Mouse (Mus musculus): ENCODE measurements around the gene Ccdc146.

The Ccdc146 gene

DNA sequence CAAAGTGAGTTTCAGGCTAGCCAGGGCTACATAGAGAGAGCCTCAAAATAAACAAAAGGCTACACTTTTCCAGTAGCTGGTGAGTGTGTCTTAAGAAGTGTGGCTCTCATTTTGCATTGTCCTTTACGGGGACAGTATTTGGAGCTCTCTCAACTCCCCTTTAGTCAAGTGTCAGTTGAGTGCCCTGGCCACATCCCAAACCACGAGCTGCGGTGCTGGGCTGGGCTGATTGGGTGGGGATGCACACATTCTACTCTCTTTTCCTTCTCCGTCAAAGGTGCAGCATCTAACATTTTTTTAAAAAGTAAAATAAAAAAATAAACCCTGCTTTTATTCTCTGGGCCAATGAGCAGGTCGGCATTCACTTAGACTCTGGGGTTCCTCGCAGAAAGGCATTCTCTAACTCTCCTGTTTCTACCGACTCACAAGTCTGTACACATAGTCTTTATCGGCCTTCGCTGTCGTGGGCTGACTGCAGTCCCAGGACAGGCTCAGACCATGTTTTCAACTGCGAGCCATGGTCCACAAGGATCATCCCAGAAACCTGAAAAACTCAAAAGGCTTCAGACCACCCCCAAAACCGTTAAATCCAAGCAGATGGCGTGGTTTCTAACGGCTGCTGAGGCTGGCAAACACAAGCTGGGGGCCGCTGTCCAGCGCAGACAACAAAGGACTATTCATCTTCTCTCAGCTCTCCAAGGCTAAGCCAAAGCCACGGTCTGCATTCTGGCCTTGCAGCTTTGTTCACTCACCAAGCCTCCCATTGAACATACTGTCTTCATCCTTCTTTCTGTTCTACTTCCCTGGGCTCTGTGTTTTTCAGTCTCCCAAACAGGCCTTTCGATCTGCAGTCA lies 161.0 kb downstream of the Ccdc146 start:
- no peak for DNase-seq

DNA sequence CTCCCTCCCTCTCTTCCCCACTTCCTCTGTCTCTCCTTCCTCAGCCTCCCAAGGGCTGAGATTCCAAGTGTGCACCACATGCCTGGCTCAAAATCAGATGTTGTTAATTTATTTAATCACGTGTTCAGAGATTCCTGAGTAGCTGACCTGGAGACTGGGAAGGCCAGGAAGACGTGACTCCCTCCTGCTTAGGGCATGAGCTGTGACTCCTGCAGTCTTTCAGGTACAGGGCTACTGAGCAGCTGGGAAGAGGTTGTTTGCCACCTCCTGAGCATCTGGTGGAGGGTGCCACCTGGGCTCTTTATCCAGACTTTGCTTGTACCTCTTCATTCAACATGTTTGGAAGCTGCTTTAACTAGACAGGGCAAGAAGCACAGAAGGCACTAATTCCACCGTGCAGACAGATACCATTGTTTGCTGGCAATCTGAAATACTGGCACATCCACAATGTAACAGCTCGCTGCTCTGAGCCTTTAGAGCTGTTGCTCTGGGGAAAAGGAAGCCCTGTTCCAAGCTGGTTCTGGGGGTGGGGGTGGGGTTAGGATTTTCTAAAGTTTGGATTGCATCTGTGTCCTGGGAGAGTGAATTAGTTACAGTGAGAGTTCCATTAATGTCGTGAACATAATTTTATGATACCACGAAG lies 163.2 kb downstream of the Ccdc146 start:
- DNase-seq, result no peak

DNA sequence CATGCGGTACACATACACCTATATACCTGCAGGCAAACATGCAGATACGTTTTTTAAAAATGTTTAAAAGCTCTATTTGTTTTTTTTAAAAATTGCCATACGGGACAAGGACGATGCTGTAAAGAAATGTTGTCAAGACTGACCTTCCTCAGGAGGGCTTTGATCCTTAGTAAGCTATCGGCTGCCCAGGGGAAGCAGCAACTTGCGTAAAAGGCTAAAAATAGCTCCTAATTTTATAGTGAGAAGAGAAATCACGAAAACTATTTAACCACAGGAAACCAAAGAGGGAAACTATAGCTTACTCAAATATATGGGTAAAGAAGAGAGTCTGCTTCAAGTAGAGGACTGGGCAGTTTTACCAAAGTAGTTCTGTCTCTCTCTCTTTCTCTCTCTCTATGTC lies 163.7 kb downstream of the Ccdc146 start:
- no peak for DNase-seq

DNA sequence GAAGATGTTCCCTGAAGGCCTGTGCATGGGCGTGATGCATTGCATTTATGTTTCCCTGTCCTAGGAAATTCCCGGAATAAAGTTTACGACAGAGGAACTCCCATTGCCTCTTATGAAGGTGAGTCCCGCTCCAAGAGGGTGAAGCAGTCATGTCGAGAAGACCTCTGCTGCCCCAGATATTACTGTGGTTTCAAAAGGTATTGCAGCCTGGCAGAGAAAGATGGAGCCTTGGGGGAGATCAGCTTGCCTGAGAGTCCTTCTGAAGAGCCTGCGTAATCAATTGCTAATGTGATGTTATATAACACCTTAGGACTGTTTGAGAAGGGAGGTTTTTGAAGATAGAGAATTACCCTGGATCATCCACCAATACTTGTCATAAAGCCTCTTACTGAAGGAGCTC lies 166.7 kb downstream of the Ccdc146 start:
- no peak for DNase-seq

DNA sequence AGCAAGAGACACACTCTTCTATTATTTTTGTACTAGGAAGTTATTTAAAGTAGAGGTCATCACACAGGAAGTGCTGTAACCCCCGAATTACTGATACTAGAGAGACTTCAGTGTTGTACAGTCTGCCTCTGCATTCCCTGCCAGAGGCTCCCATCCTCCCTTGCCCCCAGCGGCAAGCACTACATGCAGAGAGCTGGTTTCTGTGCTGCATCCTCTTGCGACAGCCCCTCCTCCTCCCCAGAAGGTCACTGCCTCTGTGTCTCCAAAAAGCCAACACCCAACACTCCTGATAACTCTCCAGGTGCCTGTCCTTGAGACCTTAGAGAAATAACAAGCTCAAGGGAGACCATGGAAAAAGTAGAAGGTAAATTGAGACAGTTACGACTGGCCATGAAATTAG lies 167.4 kb downstream of the Ccdc146 start:
- no peak for DNase-seq

DNA sequence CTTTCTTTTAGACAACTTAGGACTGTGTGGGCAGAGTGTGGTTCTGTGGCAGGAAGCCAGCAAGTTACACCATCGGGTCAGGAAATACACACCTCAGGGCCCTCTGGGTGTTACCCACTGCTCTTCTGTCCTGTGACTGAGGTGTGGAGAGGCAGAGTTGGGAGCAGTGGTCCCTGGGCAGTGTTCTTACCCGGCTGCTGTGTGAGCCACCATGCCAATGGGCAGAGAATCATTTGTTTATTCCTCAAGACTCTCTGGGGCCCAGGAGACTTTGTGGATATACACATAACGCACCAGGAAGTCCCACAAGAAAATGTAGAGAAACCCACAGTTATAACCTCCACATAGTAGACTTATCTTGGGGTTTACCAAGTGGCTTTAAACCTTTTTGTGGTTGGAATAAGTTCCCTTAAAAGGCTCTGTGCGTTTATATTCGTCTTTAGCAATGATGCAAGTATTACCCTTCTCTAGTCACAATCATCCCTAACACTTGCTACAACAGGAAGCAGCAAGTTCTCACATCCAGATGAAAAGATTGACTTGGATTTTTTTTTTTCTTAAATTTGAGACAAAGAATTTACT lies 168.8 kb downstream of the Ccdc146 start:
- DNase-seq, result no peak

DNA sequence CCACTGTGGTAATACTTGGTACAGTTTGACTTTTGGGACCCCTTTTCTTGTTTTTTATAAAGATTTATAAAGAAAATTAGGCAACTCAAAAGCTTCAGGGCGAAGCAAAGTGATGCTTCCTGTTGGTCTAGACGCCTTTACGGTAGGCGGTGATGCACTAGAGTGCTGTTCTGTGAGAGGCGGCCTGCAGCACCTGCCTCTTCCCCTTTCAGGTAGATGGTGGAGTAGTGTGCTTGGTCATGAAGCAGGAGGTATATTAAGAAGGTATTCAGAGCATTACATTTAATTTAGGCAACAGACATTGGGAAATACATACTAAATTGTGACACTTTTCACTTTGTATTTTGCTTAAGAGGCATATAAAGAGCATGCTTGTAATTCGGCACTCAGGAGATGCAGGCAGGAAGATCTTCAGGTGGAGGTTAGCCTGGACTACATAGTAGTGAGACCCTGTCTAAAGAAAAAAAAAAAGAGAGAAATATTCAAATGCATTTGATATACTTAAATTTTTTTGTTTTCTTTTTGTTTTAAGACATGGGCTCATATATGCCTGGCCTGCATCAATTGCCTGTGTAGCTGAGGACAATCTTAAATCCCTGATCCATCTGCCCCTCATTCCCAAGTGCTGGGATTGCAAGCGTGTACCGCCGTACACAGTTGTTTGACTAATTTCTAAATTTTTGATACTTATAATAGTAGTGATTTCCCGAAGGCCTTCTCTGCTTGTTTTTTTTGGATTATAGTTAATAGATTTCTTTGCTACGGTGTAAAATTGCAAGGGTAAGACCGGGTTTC lies 169.5 kb downstream of the Ccdc146 start:
- DNase-seq, result no peak

DNA sequence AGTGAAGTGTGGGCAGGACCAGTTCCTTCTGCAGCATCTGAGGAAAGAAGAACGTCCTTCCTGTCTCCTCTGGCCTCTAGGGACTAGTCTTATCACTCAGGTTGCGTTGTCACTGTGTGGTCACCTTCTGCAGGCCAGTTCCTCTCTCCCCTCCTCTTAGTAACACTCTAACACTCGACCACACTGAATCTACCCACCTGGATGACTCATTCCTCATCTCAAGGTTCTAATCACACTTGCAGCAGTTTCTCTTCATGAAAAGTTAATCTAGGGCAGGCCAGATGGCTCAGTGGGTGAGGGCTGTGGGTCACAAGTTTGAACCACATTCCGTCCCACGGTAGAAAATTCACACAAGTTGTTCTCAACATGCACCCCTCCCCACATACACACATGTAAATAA lies 175.6 kb downstream of the Ccdc146 start:
- DNase-seq, result no peak

DNA sequence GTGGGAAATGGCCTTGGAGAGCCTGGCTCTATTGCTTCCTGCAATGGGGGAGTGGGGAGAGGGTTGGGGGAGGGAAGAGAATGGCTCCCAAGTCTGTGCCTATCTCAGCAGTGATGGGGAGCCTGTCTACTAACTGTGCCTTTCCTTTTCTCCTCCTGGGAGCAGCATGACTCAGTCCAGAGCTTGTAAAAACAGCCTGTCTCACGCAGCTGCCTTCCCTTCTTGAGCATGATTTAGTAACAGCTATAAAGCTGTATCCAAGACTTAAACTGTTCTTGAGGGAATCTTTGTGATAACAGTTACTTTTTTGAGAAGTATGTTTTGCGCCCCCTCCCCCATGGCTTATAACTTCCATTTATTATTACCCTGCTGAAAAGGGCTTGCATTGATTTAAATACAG lies 176.6 kb downstream of the Ccdc146 start:
- DNase-seq, result no peak

DNA sequence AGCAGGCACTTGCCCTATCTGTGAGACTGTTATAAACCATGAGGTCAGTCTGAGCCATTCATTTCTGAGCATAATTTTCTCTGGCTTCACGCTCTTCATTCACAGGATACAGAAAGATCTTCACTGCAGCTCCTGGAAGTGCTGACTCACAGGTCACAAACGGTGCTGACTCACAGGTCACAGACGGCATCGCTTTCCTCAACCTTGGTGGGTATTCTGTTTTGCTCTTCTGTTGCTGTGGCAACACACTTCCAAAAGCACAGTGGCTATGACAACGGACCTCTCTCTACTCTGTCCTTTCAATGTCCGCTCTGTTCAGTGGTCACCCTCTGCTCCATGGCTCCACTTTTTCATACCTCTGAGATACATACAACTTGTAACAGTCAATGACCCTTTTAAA lies 177.7 kb downstream of the Ccdc146 start:
- no peak for DNase-seq

DNA sequence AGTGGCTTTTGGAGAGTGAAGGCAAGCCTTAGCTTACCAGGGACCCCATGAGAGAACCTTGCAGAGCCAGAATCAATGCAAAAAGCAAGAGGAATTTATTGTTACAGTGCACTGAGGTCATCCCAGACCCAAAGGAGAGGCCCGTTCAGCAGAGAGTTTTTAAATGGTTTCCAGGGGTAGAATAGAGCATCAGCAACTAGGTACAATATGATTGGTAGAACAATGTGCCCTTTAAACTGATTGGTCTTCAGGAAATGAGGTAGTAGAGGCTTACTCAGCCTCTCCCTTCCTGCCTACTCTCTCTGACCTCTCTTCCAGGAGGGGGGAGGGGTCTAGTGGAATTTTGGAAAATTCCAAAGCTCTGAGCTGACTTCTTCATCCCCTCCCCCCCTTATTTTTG lies 179.2 kb downstream of the Ccdc146 start:
- DNase-seq, result no peak

DNA sequence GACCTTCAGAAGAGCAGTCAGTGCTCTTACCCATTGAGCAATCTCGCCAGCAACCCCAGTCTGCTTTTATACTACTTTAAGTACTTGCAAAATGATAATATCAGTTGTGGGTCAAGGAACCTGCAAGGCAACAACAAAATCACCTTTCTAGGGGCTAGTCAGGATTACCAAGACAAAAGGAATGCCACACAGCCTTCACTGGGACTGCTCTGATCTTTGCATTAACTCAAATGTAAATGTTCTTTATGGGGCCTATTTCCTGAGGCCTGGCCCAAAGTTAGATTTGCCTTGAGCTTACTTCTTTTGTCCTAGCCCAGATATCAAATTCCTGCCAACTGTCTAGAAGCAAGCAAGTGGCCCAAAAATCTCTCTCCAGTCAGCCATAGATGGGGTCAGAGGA lies 179.9 kb downstream of the Ccdc146 start:
- DNase-seq, result no peak
